Mouse (Mus musculus) myocyte (in vitro differentiated cells): ENCODE data around the gene Gnb3.

ENCODE experiments used
- E2F4 ChIP-seq: IDR thresholded peaks from one replicate; pipeline ENCODE4 v1.6.1; 2011; ENCODE audit warnings: mild to moderate bottlenecking, control low read depth, moderate library complexity; ENCODE audit not compliant: insufficient read depth
- MAX ChIP-seq: IDR thresholded peaks from one replicate; pipeline ENCODE4 v1.6.1; 2011; ENCODE audit warnings: low read depth, mild to moderate bottlenecking, control low read depth
- POLR2A ChIP-seq: IDR thresholded peaks from one replicate; pipeline ENCODE4 v1.6.1; 2011; ENCODE audit warnings: low read depth, mild to moderate bottlenecking, control low read depth, moderate library complexity; ENCODE audit not compliant: insufficient read length
- SRF ChIP-seq: IDR thresholded peaks from one replicate; pipeline ENCODE4 v1.6.1; 2011; ENCODE audit warnings: low read depth; ENCODE audit not compliant: control insufficient read depth, insufficient read length
- TCF12 ChIP-seq: IDR thresholded peaks from one replicate; pipeline ENCODE4 v1.6.1; 2011; ENCODE audit warnings: mild to moderate bottlenecking, control low read depth; ENCODE audit not compliant: poor library complexity, insufficient read depth, severe bottlenecking

- TF ChIP-seq POLR2A (no peak), MAX (no peak), E2F4 (no peak), SRF (no peak), TCF12 (no peak)
These were observed 53.2 kb downstream of the Gnb3 start for GRCm38 (mm10) chr6:124786756-124787420.
